Mouse (Mus musculus) cerebellum, postnatal 14 days (tissue): ENCODE measurements around the gene BC003965.
A peak's percentile ranks its signal among the peaks of the same experiment; 100 is the strongest.

Source experiments
- DNase-seq, 2 experiments: peaks; one replicate each; pipeline ENCODE4 v3.0.0; 2021; ENCODE audit warnings: mixed read lengths in 2 of 2

BC003965 gene

DNA sequence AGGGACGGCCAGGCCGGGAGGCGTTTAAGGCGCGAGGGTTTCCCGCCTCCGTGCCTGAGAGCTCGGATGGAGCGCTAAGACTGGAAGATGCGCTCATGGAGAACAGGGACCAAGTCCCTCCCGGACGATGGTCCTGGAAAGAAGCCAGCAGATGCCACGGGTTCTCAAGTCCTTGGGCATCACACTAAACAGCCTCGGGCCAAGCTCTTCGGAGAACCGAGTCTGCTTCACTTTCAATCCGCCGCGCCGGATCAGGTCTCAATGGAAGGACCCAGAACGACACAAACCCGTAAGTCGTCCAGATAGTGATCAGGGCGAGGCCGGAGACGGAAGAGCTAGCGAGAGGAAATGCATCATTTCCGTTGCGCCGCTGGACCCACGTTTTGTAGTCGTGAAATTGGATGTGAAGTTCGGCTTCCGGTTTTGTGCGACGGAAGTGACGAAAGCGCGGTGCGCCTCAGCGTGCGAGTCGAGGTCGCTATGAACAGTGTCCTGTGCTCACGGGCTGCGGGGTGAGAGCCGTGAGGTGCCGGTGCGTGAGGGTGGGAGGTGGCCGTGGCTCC, at the start of gene BC003965:
BC003965 (plus strand) TSS at position 426 of the 563 bp plus-strand sequence.
- DNase-seq, result peak; percentile 98 to 99

GRCm38 (mm10) chr17:25135622-25136021, 48.7 kb upstream of the BC003965 start:
- no peak for DNase-seq

DNA sequence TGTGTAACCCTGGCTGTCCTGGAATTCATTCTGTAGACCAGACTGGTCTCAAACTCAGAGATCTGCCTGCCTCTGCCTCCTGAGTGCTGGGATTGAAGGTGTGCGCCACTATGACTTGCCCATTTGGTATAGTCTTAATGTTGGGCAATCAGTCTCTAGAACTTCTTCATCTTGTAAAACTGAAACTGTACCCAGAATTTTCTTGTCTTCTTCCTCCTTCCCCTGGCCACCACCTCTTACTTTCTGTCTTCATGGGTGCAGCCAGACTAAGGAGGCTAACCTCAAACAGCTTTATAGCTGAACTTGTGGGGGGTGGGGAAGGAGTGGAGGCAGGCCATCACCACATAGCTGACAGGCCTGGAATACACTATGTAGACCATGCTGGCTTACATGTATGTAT, 45.6 kb upstream of the BC003965 start:
- no peak for DNase-seq

GRCm38 (mm10) chr17:25139960-25140359, 44.4 kb upstream of the BC003965 start:
- DNase-seq, result peak; percentile 11 to 19

GRCm38 (mm10) chr17:25162161-25162560, 22.2 kb upstream of the BC003965 start, which contains the start of gene Ccdc154:
Ccdc154 (plus strand) TSS chr17:25162461.
- no peak for DNase-seq

GRCm38 (mm10) chr17:25163387-25163786, 21.0 kb upstream of the BC003965 start:
- DNase-seq, result no peak

GRCm38 (mm10) chr17:25164770-25165169, 19.6 kb upstream of the BC003965 start:
- DNase-seq, result no peak

DNA sequence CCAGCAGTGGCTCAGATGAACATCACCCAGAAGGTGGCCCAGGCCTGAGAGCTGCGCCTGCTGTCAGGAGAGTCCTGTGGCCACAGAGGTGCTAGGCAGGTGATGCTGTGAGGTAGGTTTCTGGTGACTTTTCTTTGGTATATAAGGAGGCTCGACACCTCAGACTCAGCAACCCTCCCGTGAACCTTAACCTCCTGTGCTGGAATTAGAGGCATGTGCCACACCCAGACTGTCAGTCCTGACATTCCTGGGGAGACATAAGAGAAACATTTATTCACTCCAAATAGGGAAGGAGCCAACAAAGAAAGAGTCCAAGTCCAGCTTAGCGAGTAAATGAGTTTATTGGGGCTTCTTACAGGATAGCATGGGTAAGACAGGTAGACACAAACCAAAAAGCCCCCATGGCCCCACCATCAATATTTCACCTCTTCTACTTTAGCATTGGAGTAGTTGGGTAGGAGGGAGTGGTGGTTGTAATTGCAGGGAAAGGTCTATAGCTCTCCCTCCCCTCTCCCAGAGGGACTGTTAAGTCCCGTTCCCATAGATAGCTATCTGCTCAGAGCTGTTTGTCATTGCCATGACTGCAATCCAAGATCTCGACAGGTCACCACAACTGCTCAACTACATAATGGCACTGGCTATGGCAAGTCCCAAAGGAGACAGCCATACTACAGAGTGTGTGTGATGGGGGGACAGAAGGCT, 18.2 kb upstream of the BC003965 start:
- no peak for DNase-seq

GRCm38 (mm10) chr17:25169706-25170105, 14.6 kb upstream of the BC003965 start:
- DNase-seq, result no peak

GRCm38 (mm10) chr17:25172558-25172957, 11.8 kb upstream of the BC003965 start:
- DNase-seq, result no peak

DNA sequence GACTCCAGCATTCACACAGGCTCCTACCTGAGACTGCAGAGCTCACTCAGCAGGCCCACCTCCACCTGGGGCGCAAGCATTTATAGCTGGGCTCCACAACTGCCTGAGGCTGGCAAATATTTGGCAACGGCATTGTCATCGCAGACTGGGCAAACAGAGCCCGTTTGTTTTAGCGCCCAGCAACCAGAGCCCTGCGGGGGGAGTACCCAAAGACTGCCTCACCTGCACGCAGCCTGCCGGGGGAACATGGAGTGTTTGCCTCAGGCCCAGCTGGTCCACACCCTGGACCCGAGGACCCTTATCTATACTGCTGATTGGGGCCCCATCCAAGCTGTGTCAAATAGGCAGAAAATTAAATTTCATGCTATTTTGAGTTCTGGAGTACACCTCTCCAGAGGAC, 8.9 kb upstream of the BC003965 start, which contains the start of gene Gm38655:
Gm38655 (minus strand) TSS at position 61 of the 400 bp plus-strand sequence.
- no peak for DNase-seq

DNA sequence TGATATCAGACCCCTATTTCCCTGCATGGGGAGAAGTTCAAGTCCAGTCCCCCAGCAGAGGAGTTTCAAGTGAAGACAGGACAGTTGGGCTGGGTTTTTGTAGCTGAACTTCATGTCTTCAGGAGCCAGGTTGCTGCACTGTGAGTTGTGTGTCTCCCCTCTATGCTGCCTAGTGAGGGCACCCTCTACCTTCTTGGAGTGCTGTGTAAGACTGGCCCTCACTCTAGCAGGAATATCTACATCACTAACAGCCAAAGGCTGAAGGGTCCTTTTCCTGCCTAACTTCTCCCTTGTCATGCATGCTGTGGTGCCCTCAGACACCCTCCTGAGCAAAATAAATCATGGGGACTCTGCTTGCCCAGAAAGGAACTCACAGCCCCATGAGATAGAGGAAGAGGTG, 1.1 kb upstream of the BC003965 start:
- DNase-seq, result peak in 1 of 2 experiments; percentile 32

- DNase-seq, result no peak
Measured at GRCm38 (mm10) chr17:25184961-25185360, 607 bp downstream of the BC003965 start.

DNA sequence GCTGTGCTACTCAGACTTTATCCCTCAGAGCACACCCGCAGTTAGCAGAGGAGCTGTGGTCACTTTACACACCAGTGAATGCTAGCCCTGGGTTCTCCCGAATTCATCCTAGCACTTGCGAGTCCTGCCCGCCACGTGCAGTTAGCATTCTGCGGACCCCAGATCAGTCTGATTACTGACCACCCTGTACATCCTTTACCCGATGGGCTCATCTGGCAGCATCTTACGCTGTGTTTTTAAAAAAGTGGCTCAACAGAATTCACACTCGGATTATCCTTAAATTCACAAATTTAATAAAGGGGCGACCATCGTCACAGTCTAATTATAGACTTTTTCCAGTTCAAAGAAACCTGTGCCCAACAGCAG, 3.4 kb downstream of the BC003965 start:
- no peak for DNase-seq

DNA sequence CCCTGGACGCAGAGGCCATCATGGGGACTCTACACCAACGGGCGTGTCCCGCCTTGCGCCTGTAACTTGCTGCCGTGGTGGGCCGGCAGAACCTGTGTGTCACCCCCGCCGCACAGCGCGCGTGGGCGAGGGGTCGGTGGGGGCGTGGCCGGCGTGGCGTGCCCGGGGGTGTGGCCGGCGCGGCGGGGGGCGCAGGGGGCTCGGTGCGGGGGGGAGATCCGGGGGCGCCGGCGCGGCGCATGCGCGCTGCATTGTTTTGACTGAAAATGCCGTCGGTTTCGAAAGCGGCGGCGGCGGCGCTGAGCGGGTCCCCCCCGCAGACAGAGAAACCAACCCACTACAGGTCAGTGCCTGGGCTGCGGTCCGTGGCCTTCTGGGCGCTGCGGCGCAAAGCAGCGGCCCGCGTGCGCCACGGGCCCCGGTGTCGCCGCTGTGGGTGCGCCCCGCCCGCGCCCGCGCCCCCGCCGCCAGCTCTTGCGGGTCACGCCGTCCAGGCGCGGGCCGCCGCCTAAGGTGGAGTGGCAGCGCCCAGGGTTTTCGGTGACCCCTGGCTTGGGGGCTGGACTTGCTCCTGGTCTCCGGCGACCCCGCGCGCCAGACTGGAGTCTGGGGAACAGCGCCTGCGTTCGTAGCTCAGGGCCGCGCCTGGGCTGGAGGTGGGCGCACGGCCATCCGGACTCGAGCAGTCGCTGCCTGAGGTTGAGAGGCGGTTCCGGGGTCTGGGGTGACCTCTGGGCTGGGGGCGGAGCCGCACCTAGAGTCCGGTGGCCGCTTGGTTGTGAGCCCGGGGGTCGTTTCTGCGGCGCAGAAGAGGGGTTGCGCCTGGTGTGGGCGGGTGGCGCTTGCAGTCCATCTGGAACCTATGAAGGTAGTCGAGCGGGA, 4.0 kb downstream of the BC003965 start, which contains the start of gene Unkl:
Unkl (plus strand) TSS at position 248 of the 882 bp plus-strand sequence.
- peak; percentile 82 to 86 for DNase-seq

GRCm38 (mm10) chr17:25189091-25189490, 4.7 kb downstream of the BC003965 start:
- peak in 1 of 2 experiments; percentile 24 for DNase-seq

GRCm38 (mm10) chr17:25202401-25202800, 18.0 kb downstream of the BC003965 start:
- no peak for DNase-seq

DNA sequence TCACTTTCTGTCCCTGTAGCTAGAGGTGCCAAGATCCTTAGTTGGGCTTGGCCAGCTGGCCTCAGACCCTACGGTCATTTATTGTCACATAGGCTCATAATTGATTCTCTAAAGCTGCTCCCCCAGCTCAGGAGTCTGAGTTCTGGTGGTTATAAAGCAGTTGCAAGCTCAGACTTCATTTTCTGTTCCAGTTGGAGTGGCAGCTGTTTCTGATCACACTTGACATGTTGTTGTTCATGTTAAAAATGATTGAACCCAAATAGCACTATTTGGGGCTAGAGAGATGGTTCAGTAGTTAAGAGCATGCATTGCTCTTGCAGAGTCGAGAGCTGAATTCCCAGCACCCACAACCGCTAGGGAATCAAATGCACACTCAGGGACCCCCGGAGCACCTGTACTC, 25.7 kb downstream of the BC003965 start:
- DNase-seq, result no peak

DNA sequence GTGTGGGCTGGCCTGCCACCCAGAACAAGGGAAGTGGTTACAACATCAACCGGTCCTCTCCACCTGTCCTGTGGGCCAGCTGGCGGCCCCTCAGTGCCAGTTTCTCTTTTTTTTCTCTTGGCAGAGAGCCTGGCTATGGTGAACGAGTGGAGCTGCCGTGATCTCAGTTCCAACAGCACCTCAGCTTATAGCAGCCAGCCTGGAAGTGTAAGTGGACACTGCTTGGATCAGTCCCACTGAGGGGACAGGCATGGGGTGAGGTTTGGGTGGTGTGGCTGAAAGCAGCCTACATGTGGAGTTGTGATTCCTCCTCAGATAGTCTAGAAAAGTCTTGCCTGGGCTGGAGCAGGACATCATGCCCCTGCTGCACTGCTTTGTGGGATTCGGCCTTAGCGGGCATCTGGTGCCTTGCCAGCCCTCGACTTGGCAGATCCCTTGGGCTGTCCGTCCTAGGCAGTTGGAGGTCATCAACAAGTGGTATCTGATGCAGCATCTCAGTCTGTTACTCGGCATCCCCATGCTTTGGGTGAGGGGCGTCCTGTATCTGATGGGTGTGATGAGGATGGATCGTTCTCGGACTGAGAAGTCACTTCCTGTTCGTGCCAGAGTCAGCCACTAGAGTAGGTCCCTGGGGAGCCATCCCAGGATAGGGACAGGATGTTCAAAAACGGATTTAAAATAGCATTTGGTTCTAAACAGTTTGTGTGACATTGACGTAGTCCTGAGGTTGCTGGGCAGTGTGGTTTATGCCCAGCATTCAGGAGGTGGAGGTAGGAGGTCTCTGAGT, 26.5 kb downstream of the BC003965 start:
- DNase-seq, result peak; percentile 76 to 82

GRCm38 (mm10) chr17:25211705-25212104, 27.4 kb downstream of the BC003965 start:
- DNase-seq, result no peak

DNA sequence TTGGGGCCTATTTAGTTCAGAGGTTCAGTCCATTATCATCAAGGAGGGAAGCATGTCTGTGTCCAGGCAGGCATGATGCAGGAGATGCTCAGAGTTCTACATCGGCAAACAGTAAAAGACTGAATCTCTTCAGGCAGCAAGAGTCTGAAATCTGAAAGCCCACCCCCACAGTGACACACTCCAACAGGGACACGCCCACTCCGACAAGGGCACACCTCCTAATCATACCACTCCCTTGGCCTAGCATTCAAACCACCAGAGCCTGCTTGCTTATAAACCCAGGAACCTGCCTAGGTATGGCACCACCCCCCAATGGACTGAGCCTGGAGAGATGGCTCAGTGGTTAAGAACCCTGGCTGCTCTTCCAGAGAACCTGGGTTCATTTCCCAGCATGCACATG, 31.1 kb downstream of the BC003965 start:
- DNase-seq, result no peak

DNA sequence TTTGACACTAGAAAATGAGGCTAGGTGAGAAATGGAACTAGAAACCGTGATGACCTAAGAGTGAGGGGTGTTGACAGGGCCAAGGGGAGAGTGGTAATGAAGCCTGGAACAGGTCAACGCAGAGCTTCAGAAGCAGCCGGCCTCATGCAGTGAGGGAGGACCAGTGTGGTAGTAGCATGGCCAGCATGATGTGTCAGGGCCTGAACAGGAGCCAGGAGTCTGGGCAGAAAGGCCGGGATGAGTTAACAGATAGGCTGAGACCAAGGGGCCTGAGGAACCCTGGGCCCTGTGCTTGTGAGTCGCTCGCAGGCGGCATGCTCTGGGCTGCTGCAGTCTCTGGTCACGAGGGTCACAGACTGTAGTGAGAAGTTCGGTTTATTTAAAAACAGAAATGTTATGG, 34.6 kb downstream of the BC003965 start:
- DNase-seq, result no peak
